Mouse (Mus musculus) midbrain, embryonic 15.5 days (tissue): Measurements from ENCODE around the gene Ctsd. TPM values are rescaled to one million over a fixed set of nuclear protein-coding genes. Genes with fewer than 3 reads are reported as not detected.

Experiments
- ATAC-seq: fragments of 200-750 bp; cut with Nextera tagmentation; replicated peaks from 2 replicates; pipeline ENCODE4 v1.8.0; 2017; ENCODE audit warnings: moderate TSS enrichment
- H3K27ac ChIP-seq: fragments of 300-500 bp; sonication (generic); 2 replicates; pipeline ENCODE4 v1.5.1; 2015; ENCODE audit warnings: mild to moderate bottlenecking, inconsistent platforms
- H3K27me3 ChIP-seq: fragments of 300-500 bp; sonication (generic); replicated peaks from 2 replicates; pipeline ENCODE4 v1.6.1; 2015; ENCODE audit warnings: inconsistent platforms
- H3K36me3 ChIP-seq: fragments of 300-500 bp; sonication (generic); replicated peaks from 2 replicates; pipeline ENCODE4 v1.6.1; 2015; ENCODE audit warnings: inconsistent platforms
- H3K4me1 ChIP-seq: fragments of 300-500 bp; sonication (generic); 2 replicates; pipeline ENCODE4 v1.6.1; 2015; ENCODE audit warnings: inconsistent platforms
- H3K4me2 ChIP-seq: fragments of 300-500 bp; sonication (generic); 2 replicates; pipeline ENCODE4 v1.6.1; 2015; ENCODE audit warnings: inconsistent platforms, mild to moderate bottlenecking, moderate library complexity
- H3K4me3 ChIP-seq: fragments of 300-500 bp; sonication (generic); 2 replicates; pipeline ENCODE4 v1.5.1; 2015; ENCODE audit warnings: mild to moderate bottlenecking, inconsistent platforms
- H3K9ac ChIP-seq: fragments of 300-500 bp; sonication (generic); 2 replicates; pipeline ENCODE4 v1.6.1; 2015; ENCODE audit warnings: mild to moderate bottlenecking, inconsistent platforms
- H3K9me3 ChIP-seq: fragments of 300-500 bp; sonication (generic); 2 replicates; pipeline ENCODE4 v1.6.1; 2016; ENCODE audit warnings: inconsistent platforms
- WGBS: fragments of 180-500 bp; shearing (Covaris S2); methylation state at CpG from one replicate; pipeline ENCODE4 v1.1.7; 2015; ENCODE audit warnings: mixed read lengths; 5-methylcytosine and 5-hydroxymethylcytosine counted together
- polyA plus RNA-seq: library from polyadenylated mRNA; unstranded; fragments of >200 nt; fragmentation: Nextera tagmentation; extraction: Ambion mirVana; gene quantifications from 2 replicates; pipeline ENCODE4 v1.2.1, GENCODE M21; 2015

Ctsd gene
- polyA plus RNA-seq, 1 experiment from 2014 or later = 254 TPM

DNA sequence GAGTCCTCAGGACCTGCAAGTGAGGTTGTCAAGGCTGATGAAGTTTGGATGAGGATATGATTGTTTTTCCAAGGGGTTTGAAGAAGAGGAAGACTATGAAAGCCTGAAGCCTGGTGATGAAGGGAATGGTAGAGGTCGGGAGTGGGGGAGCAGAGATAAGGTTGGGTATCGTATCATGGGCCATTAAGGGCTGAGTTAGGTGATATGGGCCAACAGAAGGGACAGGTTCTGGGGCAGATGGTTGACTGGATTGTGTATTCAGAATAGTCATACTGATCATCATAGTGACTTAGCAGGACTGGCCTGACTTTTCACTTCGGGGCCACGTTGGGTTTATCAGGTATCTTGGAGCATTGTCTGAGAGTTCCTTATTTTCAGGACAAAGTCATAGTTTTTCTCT is 7.6 kb upstream of the Ctsd start:
- Histone ChIP-seq H3K9ac (no peak overlapping the region), H3K9me3 (no peaks in the 10 kb centered on the region), H3K27ac (no peak overlapping the region), H3K4me2 (no peak overlapping the region), H3K27me3 (no peaks in the 10 kb centered on the region), H3K4me3 (no peak overlapping the region), H3K36me3 (no peaks in the 10 kb centered on the region), H3K4me1 (no peaks in the 10 kb centered on the region)
- WGBS = 85% methylated on average over 4 of the region's 4 CpGs
- ATAC-seq = no peak

GRCm38 (mm10) chr7:142394261-142395190 is 6.7 kb upstream of the Ctsd start:
- 70% methylated on average over 6 of the region's 6 CpGs for WGBS
- no peak for ATAC-seq

DNA sequence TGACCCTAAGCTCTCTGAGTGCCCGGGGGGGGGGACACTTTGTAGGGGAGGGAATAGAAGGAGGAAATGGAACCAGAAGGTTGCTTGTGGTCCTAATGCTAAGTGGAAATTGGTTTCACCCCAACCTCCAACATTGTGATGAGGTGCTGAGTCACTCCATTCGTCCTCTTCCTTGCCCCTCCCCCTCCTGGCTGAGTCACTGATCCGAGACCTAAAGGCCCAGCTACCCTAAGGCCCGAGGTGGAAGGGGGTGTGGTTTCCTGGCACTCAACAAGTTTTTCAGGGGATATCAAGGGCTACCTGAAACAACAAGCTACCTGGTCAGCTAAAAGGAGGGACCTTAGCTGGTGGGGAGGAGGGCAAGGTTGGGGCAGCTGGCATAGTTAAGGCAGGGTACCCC is 5.4 kb upstream of the Ctsd start:
- Histone ChIP-seq H3K4me2 (no peak overlapping the region), H3K9me3 (no peaks in the 10 kb centered on the region), H3K4me1 (no peaks in the 10 kb centered on the region; the same call in 1 of the 2 replicates), H3K27me3 (no peaks in the 10 kb centered on the region), H3K27ac (no peak overlapping the region), H3K9ac (no peak overlapping the region), H3K4me3 (no peak overlapping the region), H3K36me3 (no peaks in the 10 kb centered on the region)
- no peak for ATAC-seq
- 21% methylated on average over 4 of the region's 4 CpGs for WGBS

More at GRCm38 (mm10) chr7:142394261-142395190, 6.7 kb upstream of the Ctsd start:
- no peak overlapping the region for H3K4me2 ChIP-seq
- no peaks in the 10 kb centered on the region for H3K27me3 ChIP-seq
- H3K36me3 ChIP-seq = no peaks in the 10 kb centered on the region
- no peaks in the 10 kb centered on the region for H3K9me3 ChIP-seq
- no peak overlapping the region for H3K9ac ChIP-seq
- H3K4me3 ChIP-seq = no peak overlapping the region
- H3K27ac ChIP-seq = no peak overlapping the region
- H3K4me1 ChIP-seq = no peaks in the 10 kb centered on the region

DNA sequence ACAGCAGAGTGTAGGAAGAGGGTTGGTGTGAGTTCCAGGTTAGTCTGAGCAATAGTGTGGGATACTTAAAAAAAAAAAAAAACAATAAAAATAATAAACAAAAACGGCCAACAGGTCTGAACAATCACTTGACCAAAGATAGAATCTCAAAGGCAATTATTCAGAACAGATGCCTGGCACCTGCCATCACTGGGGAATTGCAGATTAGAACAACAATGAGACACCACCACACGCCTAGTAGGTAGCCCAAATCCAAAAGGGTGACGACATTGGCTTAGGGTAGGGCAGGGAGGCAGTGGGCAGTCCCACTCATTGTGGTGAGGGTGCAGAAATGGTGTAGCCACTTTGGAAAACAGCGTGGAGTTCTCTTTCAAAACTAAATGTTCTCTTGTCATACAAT is 3.8 kb upstream of the Ctsd start:
- no peak overlapping the region for H3K9ac ChIP-seq
- 60% methylated on average over 4 of the region's 4 CpGs for WGBS
- H3K4me3 ChIP-seq = no peak overlapping the region
- ATAC-seq = no peak
- no peaks in the 10 kb centered on the region for H3K36me3 ChIP-seq
- no peaks in the 10 kb centered on the region for H3K9me3 ChIP-seq
- no peak overlapping the region for H3K27ac ChIP-seq
- H3K4me1 ChIP-seq = peaks cover 8% of the 10 kb centered on the region
- H3K27me3 ChIP-seq = no peaks in the 10 kb centered on the region
- no peak overlapping the region for H3K4me2 ChIP-seq

- Histone ChIP-seq H3K9me3 (no peaks in the 10 kb centered on the region), H3K4me3 (no peak overlapping the region), H3K4me2 (no peak overlapping the region), H3K4me1 (peaks cover 13% of the 10 kb centered on the region), H3K9ac (no peak overlapping the region), H3K36me3 (no peaks in the 10 kb centered on the region), H3K27ac (no peak overlapping the region), H3K27me3 (no peaks in the 10 kb centered on the region)
- ATAC-seq = no peak
- 78% methylated on average over 3 of the region's 3 CpGs for WGBS
Observed at GRCm38 (mm10) chr7:142391108-142391507, 3.3 kb upstream of the Ctsd start.

DNA sequence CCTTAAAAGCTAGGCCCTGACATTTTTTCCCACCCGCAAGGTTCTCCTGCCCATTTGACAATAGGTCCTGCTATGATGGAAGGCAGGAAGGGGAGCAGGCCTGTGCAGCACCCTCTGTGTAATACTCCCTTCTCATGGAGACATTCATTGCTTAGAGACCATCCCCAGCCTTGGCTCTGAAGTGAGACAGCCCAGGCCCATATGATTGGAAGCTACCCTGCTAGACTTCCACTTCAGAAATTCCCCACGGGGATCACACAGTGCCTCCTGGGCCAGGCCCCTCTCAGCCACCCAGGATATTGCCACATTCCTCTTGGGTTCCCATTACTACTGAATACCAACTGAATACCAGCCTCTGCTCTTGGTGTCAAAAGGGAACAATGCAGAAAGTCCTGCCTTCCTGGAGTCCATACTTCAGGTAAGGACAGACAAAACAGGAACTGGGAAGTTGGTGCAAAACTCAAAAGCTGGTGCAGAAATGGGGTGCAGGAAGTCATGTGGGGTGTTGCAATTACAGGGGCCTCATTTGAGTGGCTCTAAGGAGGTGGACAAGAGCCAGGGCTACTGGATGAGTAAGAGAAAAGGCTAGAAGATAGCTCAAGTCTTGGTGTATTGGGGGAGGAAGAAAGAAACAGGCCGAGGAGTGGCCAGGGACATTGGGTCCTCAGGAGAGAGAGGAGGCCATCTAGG is 2.3 kb upstream of the Ctsd start:
- no peak overlapping the region for H3K4me3 ChIP-seq
- 86% methylated on average over 3 of the region's 3 CpGs for whole genome bisulfite sequencing
- H3K4me2 ChIP-seq = no peak overlapping the region
- no peak for ATAC-seq
- no peaks in the 10 kb centered on the region for H3K9me3 ChIP-seq
- H3K4me1 ChIP-seq = peaks cover 19% of the 10 kb centered on the region
- no peaks in the 10 kb centered on the region for H3K36me3 ChIP-seq
- no peak overlapping the region for H3K9ac ChIP-seq
- H3K27ac ChIP-seq = no peak overlapping the region
- H3K27me3 ChIP-seq = no peaks in the 10 kb centered on the region

DNA sequence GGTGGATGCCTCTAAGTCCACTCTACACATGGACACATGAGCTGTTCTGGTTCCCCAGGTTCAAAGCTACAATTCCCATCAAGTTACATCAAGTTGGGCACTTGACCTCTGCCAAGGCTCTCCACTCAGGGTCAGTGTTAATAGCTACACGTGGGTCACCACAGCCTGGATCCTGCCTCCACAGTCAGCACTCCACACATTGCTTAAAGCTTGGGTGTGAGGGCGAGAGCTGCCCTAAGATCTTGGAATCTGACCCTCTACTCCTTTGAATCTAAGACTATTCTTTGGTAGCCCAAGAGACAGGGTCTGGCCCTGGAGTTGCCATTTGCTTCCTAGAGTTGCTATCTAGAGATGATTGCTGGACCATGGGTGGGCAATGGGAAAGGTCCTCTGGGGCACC is 902 bp upstream of the Ctsd start:
- peaks cover under 1% of the 10 kb centered on the region; the same call in 1 of the 2 replicates for H3K36me3 ChIP-seq
- no peaks in the 10 kb centered on the region for H3K27me3 ChIP-seq
- H3K9me3 ChIP-seq = no peaks in the 10 kb centered on the region
- no peak overlapping the region for H3K27ac ChIP-seq
- H3K4me1 ChIP-seq = peaks cover 19% of the 10 kb centered on the region
- H3K4me3 ChIP-seq = no peak overlapping the region
- 97% methylated on average over 2 of the region's 2 CpGs for WGBS
- H3K4me2 ChIP-seq = no peak overlapping the region
- ATAC-seq = no peak
- H3K9ac ChIP-seq = no peak overlapping the region

DNA sequence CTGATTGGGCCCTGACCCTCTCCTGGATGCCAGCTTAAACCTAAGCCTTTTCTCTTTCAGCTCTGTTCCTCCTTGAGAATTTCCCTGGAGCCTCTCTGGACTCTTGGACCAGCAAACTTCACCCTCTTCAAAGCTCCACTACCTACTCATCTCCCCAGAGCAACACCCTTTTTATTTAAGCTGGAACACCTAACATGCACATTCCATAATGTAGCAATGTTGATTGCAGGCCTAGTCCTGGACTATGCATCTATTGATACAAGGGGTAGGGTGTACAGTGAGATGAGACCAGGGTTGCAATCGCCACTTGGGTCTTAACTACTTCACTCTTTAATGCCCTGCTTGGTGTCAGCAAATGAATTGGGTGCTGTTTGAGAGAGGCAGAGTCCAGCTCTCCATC is 360 bp upstream of the Ctsd start:
- 87% methylated on average over 1 of the region's 1 CpGs for WGBS
- peak overlapping the region; percentile 83 for H3K9ac ChIP-seq
- H3K4me1 ChIP-seq = peaks cover 19% of the 10 kb centered on the region
- peak; percentile 59; the same call in 1 of the 2 replicates for ATAC-seq
- no peaks in the 10 kb centered on the region for H3K27me3 ChIP-seq
- peaks cover 6% of the 10 kb centered on the region for H3K36me3 ChIP-seq
- H3K9me3 ChIP-seq = no peaks in the 10 kb centered on the region
- H3K4me2 ChIP-seq = peak overlapping the region; percentile 81
- H3K4me3 ChIP-seq = peak overlapping the region; percentile 91
- H3K27ac ChIP-seq = peak overlapping the region; percentile 75

DNA sequence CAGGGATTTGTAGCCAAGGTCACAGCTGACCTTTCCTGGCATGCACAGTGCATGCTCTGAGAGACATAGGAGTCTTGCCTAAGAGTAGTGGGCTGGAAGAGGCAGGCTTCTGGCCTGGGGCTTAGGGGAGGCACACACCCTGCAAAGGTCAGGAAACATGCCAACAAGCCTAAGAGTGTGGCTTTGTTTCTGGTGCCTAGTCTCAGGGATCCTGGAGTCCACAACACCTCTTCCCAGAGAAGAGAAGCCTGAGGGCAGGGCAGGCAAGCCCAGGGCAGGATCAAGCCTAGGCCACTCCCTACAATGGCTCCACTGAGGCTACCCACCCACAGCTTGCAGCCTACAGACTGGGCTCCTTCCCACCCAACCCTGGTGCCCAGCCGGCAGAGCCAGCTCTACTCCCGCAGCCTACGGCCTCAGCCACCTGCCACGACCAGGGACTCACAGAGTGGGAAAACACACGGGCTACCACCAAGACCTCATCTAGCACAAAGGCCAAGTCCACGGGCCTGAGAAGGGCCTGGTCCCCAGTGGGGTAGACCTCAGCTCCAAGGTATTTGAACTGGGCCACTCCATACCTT is 1.1 kb downstream of the Ctsd start:
- WGBS = 68% methylated on average over 6 of the region's 6 CpGs
- ATAC-seq = 0 out of 2 replicates have a peak, but pooled peaks have one; percentile 2

DNA sequence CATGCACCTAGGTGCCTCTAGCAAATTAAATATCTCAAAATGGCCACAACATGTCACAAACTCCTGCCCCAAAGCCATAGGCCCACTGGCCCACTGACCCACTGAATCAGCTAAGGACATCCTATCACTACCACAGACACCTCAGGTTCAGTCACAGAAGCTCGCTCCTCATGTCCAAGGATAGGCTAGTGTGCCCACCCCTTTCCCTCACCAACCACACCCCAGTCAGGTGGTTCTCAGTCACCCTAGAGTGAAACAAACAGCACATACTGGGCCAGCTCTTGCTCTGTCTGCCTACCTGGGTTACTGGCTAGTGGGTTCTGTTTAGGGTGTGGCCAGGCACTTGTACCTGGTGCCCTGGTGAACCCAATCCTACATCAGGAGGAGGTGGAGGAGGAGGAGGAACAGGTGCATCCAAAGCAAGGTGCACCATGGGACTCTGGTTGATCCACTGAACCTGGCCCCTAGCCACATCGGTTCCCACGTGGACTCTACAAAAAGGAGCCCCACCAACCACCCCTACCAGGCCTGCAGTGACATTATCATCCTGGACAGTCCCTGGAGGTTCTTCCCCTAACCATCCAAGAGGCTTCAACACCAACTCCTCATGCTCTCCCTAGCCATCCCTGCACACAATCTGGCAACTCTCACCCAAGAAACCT is 2.0 kb downstream of the Ctsd start:
- no peak overlapping the region for H3K27ac ChIP-seq
- H3K36me3 ChIP-seq = peaks cover 25% of the 10 kb centered on the region
- no peaks in the 10 kb centered on the region for H3K9me3 ChIP-seq
- H3K4me2 ChIP-seq = peak overlapping the region; percentile 81
- H3K27me3 ChIP-seq = no peaks in the 10 kb centered on the region
- H3K4me1 ChIP-seq = peaks cover 19% of the 10 kb centered on the region
- no peak for ATAC-seq
- 0 out of 2 replicates have a peak overlapping the region, but pooled peaks have one; percentile 91 for H3K4me3 ChIP-seq
- WGBS = 92% methylated on average over 3 of the region's 3 CpGs
- no peak overlapping the region for H3K9ac ChIP-seq

More for the DNA sequence above, 1.1 kb downstream of the Ctsd start:
- Histone ChIP-seq H3K4me3 (peak overlapping the region; percentile 91), H3K36me3 (peaks cover 19% of the 10 kb centered on the region), H3K9me3 (no peaks in the 10 kb centered on the region), H3K27me3 (no peaks in the 10 kb centered on the region), H3K9ac (peak overlapping the region; percentile 83), H3K4me2 (peak overlapping the region; percentile 81), H3K27ac (no peak overlapping the region), H3K4me1 (peaks cover 19% of the 10 kb centered on the region)

- no peak overlapping the region for H3K27ac ChIP-seq
- no peaks in the 10 kb centered on the region for H3K27me3 ChIP-seq
- peaks cover 41% of the 10 kb centered on the region for H3K36me3 ChIP-seq
- WGBS = 91% methylated on average over 10 of the region's 10 CpGs
- no peak overlapping the region for H3K4me2 ChIP-seq
- H3K4me1 ChIP-seq = peaks cover 19% of the 10 kb centered on the region
- no peak overlapping the region for H3K9ac ChIP-seq
- no peak for ATAC-seq
- no peak overlapping the region for H3K4me3 ChIP-seq
- no peaks in the 10 kb centered on the region for H3K9me3 ChIP-seq
Observed at GRCm38 (mm10) chr7:142384306-142384705, 3.5 kb downstream of the Ctsd start.

DNA sequence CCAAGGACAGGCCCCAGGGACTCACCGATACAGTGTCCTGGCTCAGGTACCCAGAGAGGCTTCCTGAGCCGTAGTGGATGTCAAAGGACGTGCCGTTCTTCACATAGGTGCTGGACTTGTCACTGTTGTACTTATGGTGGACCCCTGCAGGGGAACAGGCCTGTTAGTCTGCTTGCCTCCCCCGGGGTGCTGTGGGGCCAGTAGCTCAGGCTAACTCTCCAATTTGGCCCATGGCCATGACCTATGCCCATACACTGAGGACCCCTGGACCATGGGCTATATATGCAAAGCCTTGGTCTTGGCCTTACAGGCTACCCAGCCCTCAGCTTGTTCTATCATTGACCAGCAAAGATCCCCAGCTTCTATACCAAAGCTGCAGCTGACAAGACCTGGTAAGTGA is 5.3 kb downstream of the Ctsd start, which contains the start of gene Gm49369:
Gm49369 (minus strand) TSS at position 101 of the 400 bp plus-strand sequence.
- H3K36me3 ChIP-seq = peaks cover 55% of the 10 kb centered on the region
- H3K9ac ChIP-seq = no peak within 1 kb of the TSS
- peaks cover 19% of the 10 kb centered on the region for H3K4me1 ChIP-seq
- WGBS = 97% methylated on average over 5 of the region's 5 CpGs
- no peak within 1 kb of the TSS for H3K27ac ChIP-seq
- H3K27me3 ChIP-seq = no peaks in the 10 kb centered on the region
- ATAC-seq = no peak
- no peaks in the 10 kb centered on the region for H3K9me3 ChIP-seq
- no peak within 1 kb of the TSS for H3K4me3 ChIP-seq
- H3K4me2 ChIP-seq = no peak within 1 kb of the TSS
